8 mouse cellular contexts compared by ENCODE assay signal in genomic region chr13:54686139-54687053, GRCm38 (mm10). TPM values are rescaled to one million over a fixed set of nuclear protein-coding genes. Genes with fewer than 3 reads are reported as not detected.
DNase-seq lines count a peak whose midpoint lies in the region; ATAC-seq and TF ChIP-seq lines count a peak whose summit lies in the region.

No protein-coding gene starts in this region.

- no peaks in the 10 kb centered on the region for H3K9me3 ChIP-seq in kidney, postnatal 0 days (replicated peaks; ENCODE audit: low read length)
- H3K9me3 ChIP-seq in forebrain, embryonic 16.5 days (ENCODE audit: control insufficient read depth, low read length): no peaks in the 10 kb centered on the region
- H3K9me3 ChIP-seq in liver, embryonic 15.5 days (replicated peaks): no peaks in the 10 kb centered on the region

- no peak for TF ChIP-seq CTCF in kidney, postnatal 0 days (IDR thresholded peaks at IDR 0.05; ENCODE audit: low read depth)
- no peak for TF ChIP-seq CTCF in bone marrow, adult 2 months (IDR thresholded peaks at IDR 0.05; ENCODE audit: control insufficient read depth, insufficient read depth, low read length)

- peak overlapping the region; percentile 62 for H3K4me2 ChIP-seq in kidney, postnatal 0 days (ENCODE audit: low read length)
- peak overlapping the region; percentile 98 for H3K4me2 ChIP-seq in forebrain, embryonic 16.5 days (ENCODE audit: low read length)
- H3K4me2 ChIP-seq in liver, embryonic 15.5 days: peak overlapping the region; percentile 94

- no peak for TF ChIP-seq POLR2A in bone marrow, adult 2 months (IDR thresholded peaks at IDR 0.05; ENCODE audit: borderline replicate concordance, control insufficient read depth, low read depth, low read length)

- DNase-seq in kidney, postnatal 0 days (ENCODE audit: low spot score): no peak
- no peak for DNase-seq in kidney, adult 9 months
- no peak for DNase-seq in gastrocnemius, postnatal 25 days
- no peak for DNase-seq in urinary bladder, postnatal 36 days (ENCODE audit: low spot score in 2 of 2)
- DNase-seq in thymus, adult 18-20 months: no peak

- no peak for ATAC-seq in kidney, postnatal 0 days (replicated peaks; ENCODE audit: low FRiP score, low read depth)
- no peak for ATAC-seq in forebrain, embryonic 16.5 days
- no peak for ATAC-seq in liver, embryonic 15.5 days (ENCODE audit: insufficient read depth)

- H3K4me3 ChIP-seq in kidney, postnatal 0 days (replicated peaks; ENCODE audit: low read depth, low read length): peak overlapping the region; percentile 83
- H3K4me3 ChIP-seq in bone marrow, adult 2 months (replicated peaks; ENCODE audit: control insufficient read depth, low read depth, low read length): peak overlapping the region; percentile 70
- peak overlapping the region; percentile 78 for H3K4me3 ChIP-seq in forebrain, embryonic 16.5 days (replicated peaks; ENCODE audit: low read length)
- H3K4me3 ChIP-seq in liver, embryonic 15.5 days (replicated peaks): peak overlapping the region; percentile 94

- peak overlapping the region; percentile 98 for H3K27ac ChIP-seq in kidney, postnatal 0 days
- H3K27ac ChIP-seq in bone marrow, adult 2 months (ENCODE audit: control insufficient read depth, insufficient read depth, low read depth, low read length, poor library complexity): peak overlapping the region; percentile 97
- H3K27ac ChIP-seq in forebrain, embryonic 16.5 days (ENCODE audit: low read length): peak overlapping the region; percentile 99
- peak overlapping the region; percentile 96 for H3K27ac ChIP-seq in liver, embryonic 15.5 days (replicated peaks)

- peak overlapping the region; percentile 92 for H3K9ac ChIP-seq in kidney, postnatal 0 days (ENCODE audit: low read depth, low read length)
- peak overlapping the region; percentile 97 for H3K9ac ChIP-seq in forebrain, embryonic 16.5 days (replicated peaks; ENCODE audit: low read depth, low read length)
- H3K9ac ChIP-seq in liver, embryonic 15.5 days: peak overlapping the region; percentile 92

- H3K4me1 ChIP-seq in kidney, postnatal 0 days (replicated peaks; ENCODE audit: insufficient read depth, low read length): peaks cover 20% of the 10 kb centered on the region
- H3K4me1 ChIP-seq in bone marrow, adult 2 months (ENCODE audit: control insufficient read depth, insufficient read depth, low read length): peaks cover 5% of the 10 kb centered on the region; the same call in 1 of the 2 replicates
- peaks cover 33% of the 10 kb centered on the region for H3K4me1 ChIP-seq in forebrain, embryonic 16.5 days (replicated peaks; ENCODE audit: control insufficient read depth, insufficient read depth, low read length)
- peaks cover 81% of the 10 kb centered on the region for H3K4me1 ChIP-seq in liver, embryonic 15.5 days (replicated peaks)

- WGBS in kidney, postnatal 0 days: 5% methylated on average over 19 of the region's 19 CpGs
- 4% methylated on average over 19 of the region's 19 CpGs for WGBS in bone marrow, adult 2 months
- WGBS in forebrain, embryonic 16.5 days: 5% methylated on average over 19 of the region's 19 CpGs
- WGBS in liver, embryonic 15.5 days (ENCODE audit: insufficient replicate concordance): 5% methylated on average over 19 of the region's 19 CpGs

- no peaks in the 10 kb centered on the region for H3K27me3 ChIP-seq in kidney, postnatal 0 days (ENCODE audit: insufficient read depth, low read length)
- no peaks in the 10 kb centered on the region for H3K27me3 ChIP-seq in forebrain, embryonic 16.5 days (replicated peaks; ENCODE audit: control insufficient read depth, insufficient read depth, low read length)
- H3K27me3 ChIP-seq in liver, embryonic 15.5 days: no peaks in the 10 kb centered on the region

- H3K36me3 ChIP-seq in kidney, postnatal 0 days (ENCODE audit: insufficient read depth, low read length): peaks cover 22% of the 10 kb centered on the region
- H3K36me3 ChIP-seq in forebrain, embryonic 16.5 days (ENCODE audit: control insufficient read depth, insufficient read depth): peaks cover 28% of the 10 kb centered on the region
- H3K36me3 ChIP-seq in liver, embryonic 15.5 days (replicated peaks): peaks cover 30% of the 10 kb centered on the region

RNA-seq across cellular contexts. Expression of gene Rnf44, which starts 7.3 kb away (rescaled TPM):
- 63.0 and 77.4 TPM in 2 replicates for polyA plus RNA-seq in kidney, postnatal 0 days (2015; fragmentation: Nextera tagmentation; extraction: Ambion mirVana)
- 26.7 and 60.0 TPM in 2 replicates for polyA plus RNA-seq in bone marrow, adult 2 months (2011; ENCODE audit: insufficient read depth, insufficient read length, low replicate concordance, missing spikeins)
- 88.9 and 92.2 TPM in 2 replicates for polyA plus RNA-seq in forebrain, embryonic 16.5 days (2015; fragmentation: Nextera tagmentation; extraction: Ambion mirVana)
- polyA plus RNA-seq in liver, embryonic 15.5 days (2015; fragmentation: Nextera tagmentation; extraction: Ambion mirVana): 24.9 and 31.3 TPM in 2 replicates
- 10 to 100 TPM; 24.8 to 30.6 TPM for total RNA-seq in gastrocnemius, postnatal 25 days (2021)

RNA-seq across cellular contexts. Expression of gene Cdhr2, which starts 14.9 kb away (rescaled TPM):
- 10.0 and 10.9 TPM in 2 replicates for polyA plus RNA-seq in kidney, postnatal 0 days (2015; fragmentation: Nextera tagmentation; extraction: Ambion mirVana)
- polyA plus RNA-seq in bone marrow, adult 2 months (2011; ENCODE audit: insufficient read depth, insufficient read length, low replicate concordance, missing spikeins): not detected in 2 replicates
- polyA plus RNA-seq in forebrain, embryonic 16.5 days (2015; fragmentation: Nextera tagmentation; extraction: Ambion mirVana): 0.16 and 0.25 TPM in 2 replicates
- polyA plus RNA-seq in liver, embryonic 15.5 days (2015; fragmentation: Nextera tagmentation; extraction: Ambion mirVana): 16.6 and 19.9 TPM in 2 replicates
- not detected for total RNA-seq in gastrocnemius, postnatal 25 days (2021)
